ENCODE assay signal across 8 mouse cellular contexts in genomic region chr8:105851651-105852143, GRCm38 (mm10). TPM values are rescaled to one million over a fixed set of nuclear protein-coding genes. Genes with fewer than 3 reads are reported as not detected.
A peak's percentile ranks its signal among the peaks of the same experiment; 100 is the strongest.
DNase-seq lines count a peak whose midpoint lies in the region; ATAC-seq and TF ChIP-seq lines count a peak whose summit lies in the region.

No protein-coding gene starts in this region.

- peaks cover 44% of the 10 kb centered on the region for H3K36me3 ChIP-seq in G1E (replicated peaks)
- peaks cover 30% of the 10 kb centered on the region for H3K36me3 ChIP-seq in forebrain, embryonic 14.5 days (ENCODE audit: control insufficient read depth, insufficient read depth, low read length)
- H3K36me3 ChIP-seq in neural tube, embryonic 14.5 days (ENCODE audit: control insufficient read depth, insufficient read depth, low read length), result peaks cover 19% of the 10 kb centered on the region

- ATAC-seq in G1E (ENCODE audit: extremely low read depth, insufficient number of reproducible peaks, low FRiP score, poor library complexity, severe bottlenecking), result peak; percentile 68
- peak; percentile 82 for ATAC-seq in forebrain, embryonic 14.5 days
- peak; percentile 83 for ATAC-seq in neural tube, embryonic 14.5 days (ENCODE audit: low read depth)

- H3K27me3 ChIP-seq in G1E (ENCODE audit: insufficient read depth, low read length), result no peaks in the 10 kb centered on the region
- no peaks in the 10 kb centered on the region for H3K27me3 ChIP-seq in forebrain, embryonic 14.5 days (replicated peaks; ENCODE audit: control insufficient read depth, insufficient read depth, low read length)
- H3K27me3 ChIP-seq in neural tube, embryonic 14.5 days (ENCODE audit: control insufficient read depth, insufficient read depth, low read length), result no peaks in the 10 kb centered on the region

- peak overlapping the region; percentile 82 for H3K9ac ChIP-seq in forebrain, embryonic 14.5 days (ENCODE audit: low read length)
- peak overlapping the region; percentile 65 for H3K9ac ChIP-seq in neural tube, embryonic 14.5 days (replicated peaks; ENCODE audit: low read depth, low read length)

- peak overlapping the region; percentile 72 for H3K27ac ChIP-seq in forebrain, embryonic 14.5 days (ENCODE audit: low read depth, low read length)
- H3K27ac ChIP-seq in neural tube, embryonic 14.5 days (ENCODE audit: low read depth, low read length), result peak overlapping the region; percentile 67

- H3K9me3 ChIP-seq in G1E (replicated peaks), result no peaks in the 10 kb centered on the region
- no peaks in the 10 kb centered on the region for H3K9me3 ChIP-seq in forebrain, embryonic 14.5 days (replicated peaks; ENCODE audit: control insufficient read depth, low read length)
- no peaks in the 10 kb centered on the region for H3K9me3 ChIP-seq in neural tube, embryonic 14.5 days (ENCODE audit: control insufficient read depth, low read length)

- peak overlapping the region; percentile 76 for H3K4me2 ChIP-seq in forebrain, embryonic 14.5 days (ENCODE audit: low read length)
- peak overlapping the region; percentile 84 for H3K4me2 ChIP-seq in neural tube, embryonic 14.5 days (ENCODE audit: low read depth, low read length)

- WGBS in forebrain, embryonic 14.5 days, result under 1% methylated on average over 34 of the region's 34 CpGs
- under 1% methylated on average over 34 of the region's 34 CpGs for WGBS in large intestine, adult 2 months
- under 1% methylated on average over 34 of the region's 34 CpGs for WGBS in neural tube, embryonic 14.5 days

- TF ChIP-seq CTCF in G1E (IDR thresholded peaks at IDR 0.05; ENCODE audit: low read depth, low read length), result no peak

- peak overlapping the region; percentile 77 for H3K4me3 ChIP-seq in G1E (ENCODE audit: low read depth, low read length)
- H3K4me3 ChIP-seq in forebrain, embryonic 14.5 days (ENCODE audit: low read depth, low read length), result peak overlapping the region; percentile 74
- H3K4me3 ChIP-seq in neural tube, embryonic 14.5 days (ENCODE audit: low read depth, low read length), result peak overlapping the region; percentile 68

- peak; percentile 80 for DNase-seq in G1E (ENCODE audit: low spot score)
- DNase-seq in cerebellum, adult 11 months, result peak; percentile 77
- DNase-seq in forebrain, embryonic 14.5 days (ENCODE audit: low spot score), result peak; percentile 98
- DNase-seq in heart, postnatal 14 days, result peak; percentile 89 to 93
- peak; percentile 72 for DNase-seq in large intestine, adult 2 months (ENCODE audit: low read depth, low spot score)
- DNase-seq in lung, adult 18-20 months, result peak; percentile 89 to 92
- peak; percentile 92 for DNase-seq in testis, postnatal 10 days (ENCODE audit: low spot score)

- peaks cover 36% of the 10 kb centered on the region for H3K4me1 ChIP-seq in G1E (ENCODE audit: insufficient read depth, low read depth, low read length)
- H3K4me1 ChIP-seq in forebrain, embryonic 14.5 days (ENCODE audit: control insufficient read depth, insufficient read depth, low read length), result peaks cover 13% of the 10 kb centered on the region
- H3K4me1 ChIP-seq in neural tube, embryonic 14.5 days (ENCODE audit: control insufficient read depth, insufficient read depth, low read length), result peaks cover 18% of the 10 kb centered on the region

- intact Hi-C loops in heart, postnatal 14 days (cut with DNase I), result no loop called here

RNA-seq across cellular contexts. Expression of gene Cenpt, which starts 1.4 kb away (rescaled TPM):
- total RNA-seq in G1E (2014; fragmentation: Nextera tagmentation) (25.2 and 31.4 TPM in 2 replicates), G1E (2017) (14.4 and 14.6 TPM in 2 replicates)
- 12.7 and 12.9 TPM in 2 replicates for polyA plus RNA-seq in G1E (2012)
- 50.7 and 51.8 TPM in 2 replicates for polyA plus RNA-seq in forebrain, embryonic 14.5 days (2014; fragmentation: Nextera tagmentation; extraction: Ambion mirVana)
- 1 to 10 TPM; 3.2 to 4.2 TPM for total RNA-seq in heart, postnatal 14 days (2021)
- 20.5 and 20.6 TPM in 2 replicates for polyA plus RNA-seq in large intestine, adult 2 months (2012; rRNA removed)
- polyA plus RNA-seq in neural tube, embryonic 14.5 days (2014; fragmentation: Nextera tagmentation; extraction: Ambion mirVana), result 49.6 and 51.4 TPM in 2 replicates

RNA-seq across cellular contexts. Expression of gene Thap11, which starts 3.2 kb away (rescaled TPM):
- 18.1 and 22.5 TPM in 2 replicates for total RNA-seq in G1E (2014; fragmentation: Nextera tagmentation)
- 35.8 and 42.5 TPM in 2 replicates for total RNA-seq in G1E (2017)
- 31.7 and 34.2 TPM in 2 replicates for polyA plus RNA-seq in G1E (2012)
- 51.7 and 60.8 TPM in 2 replicates for polyA plus RNA-seq in forebrain, embryonic 14.5 days (2014; fragmentation: Nextera tagmentation; extraction: Ambion mirVana)
- total RNA-seq in heart, postnatal 14 days (2021), result 10 to 100 TPM; 27.5 to 29.1 TPM
- 30.3 and 34.5 TPM in 2 replicates for polyA plus RNA-seq in large intestine, adult 2 months (2012; rRNA removed)
- 44.1 and 54.1 TPM in 2 replicates for polyA plus RNA-seq in neural tube, embryonic 14.5 days (2014; fragmentation: Nextera tagmentation; extraction: Ambion mirVana)

RNA-seq across cellular contexts. Expression of gene Nutf2, which starts 8.7 kb away (rescaled TPM):
- total RNA-seq in G1E (2014; fragmentation: Nextera tagmentation) (378 and 465 TPM in 2 replicates), G1E (2017) (87.1 and 116 TPM in 2 replicates)
- 284 and 322 TPM in 2 replicates for polyA plus RNA-seq in G1E (2012)
- polyA plus RNA-seq in forebrain, embryonic 14.5 days (2014; fragmentation: Nextera tagmentation; extraction: Ambion mirVana), result 224 and 283 TPM in 2 replicates
- total RNA-seq in heart, postnatal 14 days (2021), result 10 to 100 TPM; 27.2 to 34.3 TPM
- 32.0 and 34.5 TPM in 2 replicates for polyA plus RNA-seq in large intestine, adult 2 months (2012; rRNA removed)
- 141 and 176 TPM in 2 replicates for polyA plus RNA-seq in neural tube, embryonic 14.5 days (2014; fragmentation: Nextera tagmentation; extraction: Ambion mirVana)

RNA-seq across cellular contexts. Expression of gene Tsnaxip1, which starts 24.2 kb away (rescaled TPM):
- total RNA-seq in G1E (2014; fragmentation: Nextera tagmentation) (not detected in 2 replicates), G1E (2017) (0.06 and 0.16 TPM in 2 replicates)
- not detected in 2 replicates for polyA plus RNA-seq in G1E (2012)
- polyA plus RNA-seq in forebrain, embryonic 14.5 days (2014; fragmentation: Nextera tagmentation; extraction: Ambion mirVana), result 0.83 TPM in 2 replicates
- total RNA-seq in heart, postnatal 14 days (2021), result under 1 TPM in 1 of 2 experiments, not detected in 1; 0.38 TPM
- not detected in 2 replicates for polyA plus RNA-seq in large intestine, adult 2 months (2012; rRNA removed)
- polyA plus RNA-seq in neural tube, embryonic 14.5 days (2014; fragmentation: Nextera tagmentation; extraction: Ambion mirVana), result 0.26 and 0.28 TPM in 2 replicates

RNA-seq across cellular contexts. Expression of gene Ranbp10, which starts 24.5 kb away (rescaled TPM):
- total RNA-seq in G1E (2014; fragmentation: Nextera tagmentation) (35.6 and 114 TPM in 2 replicates), G1E (2017) (12.5 and 14.3 TPM in 2 replicates)
- polyA plus RNA-seq in G1E (2012), result 22.1 and 29.3 TPM in 2 replicates
- polyA plus RNA-seq in forebrain, embryonic 14.5 days (2014; fragmentation: Nextera tagmentation; extraction: Ambion mirVana), result 8.1 and 10.4 TPM in 2 replicates
- total RNA-seq in heart, postnatal 14 days (2021), result 10 to 100 TPM; 23.1 to 24.7 TPM
- 13.9 and 20.0 TPM in 2 replicates for polyA plus RNA-seq in large intestine, adult 2 months (2012; rRNA removed)
- 13.6 and 14.7 TPM in 2 replicates for polyA plus RNA-seq in neural tube, embryonic 14.5 days (2014; fragmentation: Nextera tagmentation; extraction: Ambion mirVana)

Comparison
In these comparisons a context has a peak if more than half of its experiments do, and no peak if none do; other contexts are left out.
1. Peak in every context shown above with its lines: DNase-seq, ATAC-seq, H3K4me3 ChIP-seq and H3K27ac ChIP-seq.